Mouse (Mus musculus) midbrain, embryonic 11.5 days (tissue): ENCODE data around the gene Col27a1. TPM values are rescaled to one million over a fixed set of nuclear protein-coding genes. Genes with fewer than 3 reads are reported as not detected.
A peak's percentile ranks its signal among the peaks of the same experiment; 100 is the strongest.

ENCODE experiments used
- ATAC-seq: fragments of 200-750 bp; cut with Nextera tagmentation; 2 replicates; pipeline ENCODE4 v1.8.0; 2017; ENCODE audit warnings: moderate TSS enrichment, moderate library complexity; ENCODE audit not compliant: low FRiP score
- DNase-seq: peaks from one replicate; pipeline ENCODE4 v3.0.0; 2015; ENCODE audit warnings: low spot score; ENCODE audit errors: missing footprints
- H3K27ac ChIP-seq: fragments of 300-500 bp; sonication (generic); 2 replicates; pipeline ENCODE4 v1.5.1; 2014; ENCODE audit warnings: low read depth, low read length
- H3K27me3 ChIP-seq: fragments of 300-500 bp; sonication (generic); 2 replicates; pipeline ENCODE4 v1.6.1; 2014; ENCODE audit warnings: mild to moderate bottlenecking, low read length, moderate library complexity, mixed read lengths; ENCODE audit not compliant: control insufficient read depth, insufficient read depth
- H3K36me3 ChIP-seq: fragments of 300-500 bp; sonication (generic); 2 replicates; pipeline ENCODE4 v1.6.1; 2014; ENCODE audit warnings: mild to moderate bottlenecking, low read length, moderate library complexity, mixed read lengths; ENCODE audit not compliant: control insufficient read depth, insufficient read depth
- H3K4me1 ChIP-seq: fragments of 300-500 bp; sonication (generic); 2 replicates; pipeline ENCODE4 v1.6.1; 2014; ENCODE audit warnings: low read length; ENCODE audit not compliant: control insufficient read depth, insufficient read depth
- H3K4me2 ChIP-seq: fragments of 300-500 bp; sonication (generic); 2 replicates; pipeline ENCODE4 v1.6.1; 2014; ENCODE audit warnings: mild to moderate bottlenecking, moderate library complexity
- H3K4me3 ChIP-seq: fragments of 300-500 bp; sonication (generic); 2 replicates; pipeline ENCODE4 v1.5.1; 2014; ENCODE audit warnings: low read depth, low read length
- H3K9ac ChIP-seq: fragments of 300-500 bp; sonication (generic); 2 replicates; pipeline ENCODE4 v1.6.1; 2014; ENCODE audit warnings: low read length
- H3K9me3 ChIP-seq: fragments of 300-500 bp; sonication (generic); 2 replicates; pipeline ENCODE4 v1.6.1; 2016; ENCODE audit warnings: low read length; ENCODE audit not compliant: control insufficient read depth
- WGBS: fragments of 180-500 bp; shearing (Covaris S2); extraction: QIAGEN DNeasy Blood & Tissue Kit; methylation state at CpG from one replicate; pipeline ENCODE4 v1.1.7; 2014; 5-methylcytosine and 5-hydroxymethylcytosine counted together
- polyA plus RNA-seq: library from polyadenylated mRNA; unstranded; fragments of >200 nt; fragmentation: Nextera tagmentation; extraction: Ambion mirVana; gene quantifications from 2 replicates; pipeline ENCODE4 v1.2.1, GENCODE M21; 2014

Col27a1 gene
- polyA plus RNA-seq, 1 experiment from 2014 or later = 2.3 TPM

DNA sequence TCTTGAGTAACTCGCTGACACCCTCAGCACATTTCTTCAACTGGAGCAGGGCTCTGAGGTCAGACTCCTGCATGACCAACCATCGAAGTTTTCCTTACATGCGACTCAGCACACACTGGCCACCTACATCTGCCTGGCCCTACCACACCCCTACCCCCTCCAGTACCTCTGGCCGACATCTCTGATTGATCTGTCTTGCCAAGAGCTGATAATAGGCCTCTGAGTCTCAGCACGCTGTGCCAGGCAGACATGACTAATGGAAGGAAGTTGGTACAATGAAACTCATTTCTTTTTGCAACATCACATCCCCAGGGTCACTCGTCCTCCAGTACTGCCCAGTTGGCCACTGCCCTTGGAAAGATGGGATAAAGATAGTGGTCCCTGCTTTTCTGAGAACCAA, 35.1 kb downstream of the Col27a1 start:
- H3K9ac ChIP-seq = no peak overlapping the region
- no peak overlapping the region for H3K4me3 ChIP-seq
- H3K36me3 ChIP-seq = no peaks in the 10 kb centered on the region
- no peaks in the 10 kb centered on the region for H3K4me1 ChIP-seq
- WGBS = 85% methylated on average over 6 of the region's 6 CpGs
- no peak for DNase-seq
- H3K27ac ChIP-seq = no peak overlapping the region
- H3K27me3 ChIP-seq = no peaks in the 10 kb centered on the region
- ATAC-seq = no peak
- H3K4me2 ChIP-seq = no peak overlapping the region
- H3K9me3 ChIP-seq = no peaks in the 10 kb centered on the region

- DNase-seq (no peak), ATAC-seq (no peak)
- Histone ChIP-seq H3K36me3 (no peaks in the 10 kb centered on the region), H3K4me2 (no peak overlapping the region), H3K27ac (no peak overlapping the region), H3K27me3 (no peaks in the 10 kb centered on the region), H3K9ac (no peak overlapping the region), H3K9me3 (no peaks in the 10 kb centered on the region), H3K4me3 (no peak overlapping the region), H3K4me1 (no peaks in the 10 kb centered on the region)
- WGBS = 87% methylated on average over 11 of the region's 11 CpGs
These were observed 38.0 kb downstream of the Col27a1 start for GRCm38 (mm10) chr4:63251760-63252159.

- Histone ChIP-seq H3K27me3 (no peaks in the 10 kb centered on the region), H3K4me3 (no peak overlapping the region), H3K36me3 (no peaks in the 10 kb centered on the region), H3K9me3 (no peaks in the 10 kb centered on the region), H3K4me2 (no peak overlapping the region), H3K4me1 (no peaks in the 10 kb centered on the region), H3K27ac (no peak overlapping the region), H3K9ac (no peak overlapping the region)
- no peak for DNase-seq
- 90% methylated on average over 6 of the region's 6 CpGs for WGBS
- ATAC-seq = no peak
These were observed 39.9 kb downstream of the Col27a1 start for GRCm38 (mm10) chr4:63253716-63254115.

- no peak overlapping the region for H3K4me2 ChIP-seq
- no peak overlapping the region for H3K27ac ChIP-seq
- 87% methylated on average over 2 of the region's 2 CpGs for WGBS
- no peaks in the 10 kb centered on the region for H3K36me3 ChIP-seq
- H3K9ac ChIP-seq = no peak overlapping the region
- ATAC-seq (no peak), DNase-seq (no peak)
- H3K4me1 ChIP-seq = no peaks in the 10 kb centered on the region
- no peaks in the 10 kb centered on the region for H3K9me3 ChIP-seq
- no peak overlapping the region for H3K4me3 ChIP-seq
- H3K27me3 ChIP-seq = no peaks in the 10 kb centered on the region
These were observed 40.3 kb downstream of the Col27a1 start for GRCm38 (mm10) chr4:63254151-63254550.

- WGBS = 83% methylated on average over 2 of the region's 2 CpGs
- Histone ChIP-seq H3K4me1 (no peaks in the 10 kb centered on the region), H3K9ac (no peak overlapping the region), H3K36me3 (no peaks in the 10 kb centered on the region), H3K27ac (no peak overlapping the region), H3K27me3 (no peaks in the 10 kb centered on the region), H3K4me2 (no peak overlapping the region), H3K9me3 (no peaks in the 10 kb centered on the region), H3K4me3 (no peak overlapping the region)
- ATAC-seq (no peak), DNase-seq (no peak)
These were observed 42.6 kb downstream of the Col27a1 start for GRCm38 (mm10) chr4:63256371-63256770.

DNA sequence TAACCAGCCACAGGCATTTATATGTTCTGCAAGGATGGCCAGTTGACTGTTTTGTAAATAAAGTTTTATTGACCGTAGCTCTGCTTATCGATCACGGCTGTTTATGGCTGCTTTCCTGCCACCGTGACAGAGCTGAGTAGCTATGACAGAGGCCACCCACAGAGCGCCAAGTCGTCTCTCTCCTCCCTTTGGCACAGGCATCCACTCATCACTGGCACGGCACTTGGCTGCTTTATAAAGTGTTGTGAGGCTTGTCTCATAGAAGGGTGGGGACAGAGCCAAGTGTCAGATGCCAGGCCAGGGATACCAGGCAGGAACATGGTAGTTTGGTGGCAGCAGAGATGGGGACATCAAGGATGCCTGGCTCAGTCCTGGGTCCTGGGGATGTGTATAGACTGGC, 43.5 kb downstream of the Col27a1 start:
- WGBS = 82% methylated on average over 7 of the region's 7 CpGs
- Histone ChIP-seq H3K36me3 (no peaks in the 10 kb centered on the region), H3K9me3 (no peaks in the 10 kb centered on the region), H3K27ac (no peak overlapping the region), H3K4me2 (no peak overlapping the region), H3K4me3 (no peak overlapping the region), H3K9ac (no peak overlapping the region), H3K27me3 (no peaks in the 10 kb centered on the region), H3K4me1 (no peaks in the 10 kb centered on the region)
- DNase-seq (no peak), ATAC-seq (no peak)

GRCm38 (mm10) chr4:63258096-63258495, 44.3 kb downstream of the Col27a1 start:
- no peak overlapping the region for H3K27ac ChIP-seq
- no peak for ATAC-seq

DNA sequence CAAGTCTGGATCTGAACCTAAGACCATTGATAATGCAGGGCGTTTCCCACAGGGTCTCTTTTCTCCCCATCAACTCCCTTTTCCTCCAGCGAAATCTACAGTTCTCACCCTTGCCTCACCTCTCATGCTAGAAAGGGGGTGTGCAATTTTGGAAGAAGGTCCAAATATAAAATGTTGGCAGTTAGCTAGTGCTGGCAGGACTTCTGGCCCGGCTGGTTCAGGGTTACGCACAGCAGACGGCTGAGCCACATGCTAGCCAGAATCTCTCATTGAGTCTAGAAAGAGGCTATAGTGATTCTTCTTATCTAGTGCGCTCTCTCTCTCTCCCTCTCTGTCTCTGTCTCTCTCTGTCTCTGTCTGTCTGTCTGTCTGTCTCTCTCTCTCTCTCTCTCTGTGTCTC, 45.3 kb downstream of the Col27a1 start:
- H3K4me1 ChIP-seq = peaks cover 6% of the 10 kb centered on the region
- no peaks in the 10 kb centered on the region for H3K27me3 ChIP-seq
- no peak overlapping the region for H3K9ac ChIP-seq
- H3K36me3 ChIP-seq = no peaks in the 10 kb centered on the region
- no peaks in the 10 kb centered on the region for H3K9me3 ChIP-seq
- ATAC-seq (no peak), DNase-seq (no peak)
- 91% methylated on average over 6 of the region's 6 CpGs for WGBS
- H3K4me2 ChIP-seq = no peak overlapping the region
- H3K4me3 ChIP-seq = no peak overlapping the region
- no peak overlapping the region for H3K27ac ChIP-seq

More at GRCm38 (mm10) chr4:63258096-63258495, 44.3 kb downstream of the Col27a1 start:
- DNase-seq = no peak
- Histone ChIP-seq H3K4me2 (no peak overlapping the region), H3K27me3 (no peaks in the 10 kb centered on the region), H3K9me3 (no peaks in the 10 kb centered on the region), H3K36me3 (no peaks in the 10 kb centered on the region), H3K4me1 (peaks cover 4% of the 10 kb centered on the region), H3K9ac (no peak overlapping the region), H3K4me3 (no peak overlapping the region)
- 90% methylated on average over 14 of the region's 14 CpGs for WGBS

- no peak for DNase-seq
- H3K27me3 ChIP-seq = no peaks in the 10 kb centered on the region
- H3K4me2 ChIP-seq = no peak overlapping the region
- WGBS = 94% methylated on average over 10 of the region's 10 CpGs
- H3K4me1 ChIP-seq = peaks cover 6% of the 10 kb centered on the region
- no peak overlapping the region for H3K9ac ChIP-seq
- no peaks in the 10 kb centered on the region for H3K9me3 ChIP-seq
- H3K27ac ChIP-seq = no peak overlapping the region
- ATAC-seq = no peak
- H3K4me3 ChIP-seq = no peak overlapping the region
- no peaks in the 10 kb centered on the region for H3K36me3 ChIP-seq
These were observed 46.7 kb downstream of the Col27a1 start for GRCm38 (mm10) chr4:63260506-63260905.

GRCm38 (mm10) chr4:63262941-63263340, 49.1 kb downstream of the Col27a1 start:
- Histone ChIP-seq H3K4me2 (no peak overlapping the region), H3K4me1 (peaks cover 6% of the 10 kb centered on the region), H3K4me3 (no peak overlapping the region), H3K9me3 (no peaks in the 10 kb centered on the region), H3K27ac (peak overlapping the region; percentile 8; the same call in 1 of the 2 replicates), H3K9ac (no peak overlapping the region), H3K27me3 (no peaks in the 10 kb centered on the region), H3K36me3 (no peaks in the 10 kb centered on the region)
- 53% methylated on average over 1 of the region's 1 CpGs for WGBS
- ATAC-seq (peak; percentile 67), DNase-seq (peak; percentile 89)
